ENCODE assay signal across 15 mouse cellular contexts in the genomic region with DNA sequence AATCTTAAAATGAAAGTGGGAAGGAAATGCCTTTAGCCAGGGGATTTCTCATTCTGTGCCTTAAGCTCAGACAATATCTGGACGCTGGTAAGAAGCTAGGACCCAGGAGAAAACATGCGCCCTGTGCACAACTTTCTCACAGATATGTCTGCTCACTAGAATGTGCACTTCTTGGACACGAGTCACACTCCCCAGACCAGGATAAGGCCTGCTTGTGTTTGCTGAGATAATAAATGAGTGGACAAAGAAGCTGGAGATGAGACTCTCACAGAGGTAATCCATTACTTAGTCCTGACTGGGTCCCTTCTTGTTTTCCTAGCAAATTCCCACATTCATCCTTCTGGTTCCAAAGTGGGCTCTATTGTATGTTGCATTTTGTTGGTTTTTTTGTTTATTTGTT.
"Had no signal": no experiment of that assay in that cellular context is flagged by ENCODE, and none has a peak within 500 bp of the region (broad histone marks: within the 10 kb centered on the region; RNA-seq: fewer than 3 reads in every experiment).

No protein-coding gene starts in this region.

- H3K36me3 ChIP-seq: limb, embryonic 15.5 days; lung, embryonic 15.5 days; midbrain, embryonic 12.5 days; neural tube, embryonic 13.5 days; stomach, embryonic 15.5 days had no signal

- H3K9ac ChIP-seq: limb, embryonic 15.5 days; lung, embryonic 15.5 days; midbrain, embryonic 12.5 days; neural tube, embryonic 13.5 days; stomach, embryonic 15.5 days had no signal

- DNase-seq: kidney, adult 11 months; kidney, adult 9 months; kidney, postnatal 4 days; lung, postnatal 14 days; retina, postnatal 1 day; right cerebral cortex, postnatal 4 days; thymus, postnatal 4 days had no signal

- ATAC-seq: midbrain, embryonic 16.5 days had no signal

- H3K27me3 ChIP-seq: limb, embryonic 15.5 days; lung, embryonic 15.5 days; midbrain, embryonic 12.5 days; neural tube, embryonic 13.5 days; stomach, embryonic 15.5 days had no signal

- H3K4me3 ChIP-seq: limb, embryonic 15.5 days; lung, embryonic 15.5 days; midbrain, embryonic 12.5 days; neural tube, embryonic 13.5 days; stomach, embryonic 15.5 days had no signal

- H3K9me3 ChIP-seq: limb, embryonic 15.5 days; lung, embryonic 15.5 days; midbrain, embryonic 12.5 days; neural tube, embryonic 13.5 days; stomach, embryonic 15.5 days had no signal

- H3K4me1 ChIP-seq: limb, embryonic 15.5 days; neural tube, embryonic 13.5 days; stomach, embryonic 15.5 days had no signal

- H3K4me2 ChIP-seq: limb, embryonic 15.5 days; lung, embryonic 15.5 days; midbrain, embryonic 12.5 days; neural tube, embryonic 13.5 days; stomach, embryonic 15.5 days had no signal

- H3K27ac ChIP-seq: kidney, postnatal 0 days; limb, embryonic 15.5 days; lung, embryonic 15.5 days; macrophage; midbrain, embryonic 12.5 days; neural tube, embryonic 13.5 days; stomach, embryonic 15.5 days had no signal
